Mouse (Mus musculus): ENCODE measurements at regions not wholly inside any gene's neighbourhood (a gene's known extent, or its start where the extent isn't known, plus 50 kb on each side); places are given as distances from the start of the nearest gene placed in this dataset.

- H3K4me3 ChIP-seq (ENCODE audit: insufficient read depth in 1 of 2, low read depth in 1 of 2, low read length in 2 of 2, poor library complexity in 1 of 2, severe bottlenecking in 1 of 2), result no peak overlapping the region
These were observed 133.1 kb upstream of the Gm12830 start for GRCm38 (mm10) chr4:114688356-114688972.

GRCm38 (mm10) chr4:114688973-114689371 is 132.6 kb upstream of the Gm12830 start:
- no peaks in the 10 kb centered on the region for H3K9me3 ChIP-seq (ENCODE audit: control insufficient read depth, insufficient read depth, low read depth, low read length)
- DNase-seq (ENCODE audit: low read depth, low spot score), result peak; percentile 73
- in situ Hi-C loops (cut with MboI; ENCODE audit: low sequenced_read_pairs in 2 of 2, unreplicated experiment in 2 of 2), result no loop called here
- no peak overlapping the region for H3K4me3 ChIP-seq (ENCODE audit: insufficient read depth in 1 of 2, low read depth in 1 of 2, low read length in 2 of 2, poor library complexity in 1 of 2, severe bottlenecking in 1 of 2)
- no peak overlapping the region for H3K9ac ChIP-seq (ENCODE audit: insufficient read depth, low read depth, low read length, poor library complexity, severe bottlenecking)
- H3K27ac ChIP-seq (ENCODE audit: insufficient read depth, low read depth, low read length, poor library complexity, severe bottlenecking), result no peak overlapping the region
- H3K36me3 ChIP-seq (ENCODE audit: control insufficient read depth, insufficient read depth, low read length, poor library complexity, severe bottlenecking), result no peaks in the 10 kb centered on the region
- H3K4me1 ChIP-seq (ENCODE audit: control insufficient read depth in 2 of 2, insufficient read depth in 2 of 2, low read length in 2 of 2, poor library complexity in 1 of 2), result no peaks in the 10 kb centered on the region
- TF ChIP-seq HCFC1 (IDR thresholded peaks at IDR 0.05; ENCODE audit: borderline replicate concordance, insufficient read depth, low read length), result no peak
- no peak for TF ChIP-seq ZC3H11A (IDR thresholded peaks at IDR 0.05; ENCODE audit: borderline replicate concordance, low read depth, low read length)
- no peak for TF ChIP-seq MAFK (IDR thresholded peaks at IDR 0.05; ENCODE audit: insufficient read depth, low read depth, low read length)
- TF ChIP-seq ZNF384 (IDR thresholded peaks at IDR 0.05; ENCODE audit: low read depth, low read length), result no peak
- no peak for TF ChIP-seq CHD2 (IDR thresholded peaks at IDR 0.05; ENCODE audit: low read depth, low read length)

More at GRCm38 (mm10) chr4:114688356-114688972, 133.1 kb upstream of the Gm12830 start:
- no peaks in the 10 kb centered on the region for H3K4me1 ChIP-seq (ENCODE audit: control insufficient read depth in 2 of 2, insufficient read depth in 2 of 2, low read length in 2 of 2, poor library complexity in 1 of 2)
- H3K9me3 ChIP-seq (ENCODE audit: control insufficient read depth, insufficient read depth, low read depth, low read length), result no peaks in the 10 kb centered on the region
- in situ Hi-C loops (cut with MboI; ENCODE audit: low sequenced_read_pairs in 2 of 2, unreplicated experiment in 2 of 2), result no loop called here
- no peak overlapping the region for H3K27ac ChIP-seq (ENCODE audit: insufficient read depth, low read depth, low read length, poor library complexity, severe bottlenecking)
- H3K36me3 ChIP-seq (ENCODE audit: control insufficient read depth, insufficient read depth, low read length, poor library complexity, severe bottlenecking), result no peaks in the 10 kb centered on the region
- no peak for TF ChIP-seq ZC3H11A (IDR thresholded peaks at IDR 0.05; ENCODE audit: borderline replicate concordance, low read depth, low read length)
- TF ChIP-seq CHD2 (IDR thresholded peaks at IDR 0.05; ENCODE audit: low read depth, low read length), result no peak
- TF ChIP-seq ZNF384 (IDR thresholded peaks at IDR 0.05; ENCODE audit: low read depth, low read length), result no peak
- TF ChIP-seq MAFK (IDR thresholded peaks at IDR 0.05; ENCODE audit: insufficient read depth, low read depth, low read length), result no peak
- TF ChIP-seq HCFC1 (IDR thresholded peaks at IDR 0.05; ENCODE audit: borderline replicate concordance, insufficient read depth, low read length), result no peak
- no peak for DNase-seq (ENCODE audit: low read depth, low spot score)
- H3K9ac ChIP-seq (ENCODE audit: insufficient read depth, low read depth, low read length, poor library complexity, severe bottlenecking), result no peak overlapping the region

- no peak overlapping the region for H3K9ac ChIP-seq (ENCODE audit: insufficient read depth, low read depth, low read length, poor library complexity, severe bottlenecking)
- no peak overlapping the region for H3K4me3 ChIP-seq (ENCODE audit: insufficient read depth in 1 of 2, low read depth in 1 of 2, low read length in 2 of 2, poor library complexity in 1 of 2, severe bottlenecking in 1 of 2)
- no peak for DNase-seq (ENCODE audit: low read depth, low spot score)
- no peak overlapping the region for H3K27ac ChIP-seq (ENCODE audit: insufficient read depth, low read depth, low read length, poor library complexity, severe bottlenecking)
- TF ChIP-seq ZC3H11A (IDR thresholded peaks at IDR 0.05; ENCODE audit: borderline replicate concordance, low read depth, low read length) (no peak), ZNF384 (IDR thresholded peaks at IDR 0.05; ENCODE audit: low read depth, low read length) (no peak), HCFC1 (IDR thresholded peaks at IDR 0.05; ENCODE audit: borderline replicate concordance, insufficient read depth, low read length) (no peak), CHD2 (IDR thresholded peaks at IDR 0.05; ENCODE audit: low read depth, low read length) (no peak), MAFK (IDR thresholded peaks at IDR 0.05; ENCODE audit: insufficient read depth, low read depth, low read length) (no peak)
- H3K36me3 ChIP-seq (ENCODE audit: control insufficient read depth, insufficient read depth, low read length, poor library complexity, severe bottlenecking), result no peaks in the 10 kb centered on the region
- in situ Hi-C loops (cut with MboI; ENCODE audit: low sequenced_read_pairs in 2 of 2, unreplicated experiment in 2 of 2), result no loop called here
- H3K9me3 ChIP-seq (ENCODE audit: control insufficient read depth, insufficient read depth, low read depth, low read length), result no peaks in the 10 kb centered on the region
- no peaks in the 10 kb centered on the region for H3K4me1 ChIP-seq (ENCODE audit: control insufficient read depth in 2 of 2, insufficient read depth in 2 of 2, low read length in 2 of 2, poor library complexity in 1 of 2)
These were observed 115.9 kb upstream of the Gm12830 start for GRCm38 (mm10) chr4:114705586-114705985.

- no peaks in the 10 kb centered on the region for H3K9me3 ChIP-seq (ENCODE audit: control insufficient read depth, insufficient read depth, low read depth, low read length)
- in situ Hi-C loops (cut with MboI; ENCODE audit: low sequenced_read_pairs in 2 of 2, unreplicated experiment in 2 of 2), result no loop called here
- H3K9ac ChIP-seq (ENCODE audit: insufficient read depth, low read depth, low read length, poor library complexity, severe bottlenecking), result no peak overlapping the region
- no peak overlapping the region for H3K27ac ChIP-seq (ENCODE audit: insufficient read depth, low read depth, low read length, poor library complexity, severe bottlenecking)
- TF ChIP-seq HCFC1 (IDR thresholded peaks at IDR 0.05; ENCODE audit: borderline replicate concordance, insufficient read depth, low read length), result no peak
- TF ChIP-seq ZC3H11A (IDR thresholded peaks at IDR 0.05; ENCODE audit: borderline replicate concordance, low read depth, low read length), result no peak
- TF ChIP-seq ZNF384 (IDR thresholded peaks at IDR 0.05; ENCODE audit: low read depth, low read length), result no peak
- TF ChIP-seq CHD2 (IDR thresholded peaks at IDR 0.05; ENCODE audit: low read depth, low read length), result no peak
- TF ChIP-seq MAFK (IDR thresholded peaks at IDR 0.05; ENCODE audit: insufficient read depth, low read depth, low read length), result peak; percentile 99
- no peak overlapping the region for H3K4me3 ChIP-seq (ENCODE audit: insufficient read depth in 1 of 2, low read depth in 1 of 2, low read length in 2 of 2, poor library complexity in 1 of 2, severe bottlenecking in 1 of 2)
- no peak for DNase-seq (ENCODE audit: low read depth, low spot score)
- H3K36me3 ChIP-seq (ENCODE audit: control insufficient read depth, insufficient read depth, low read length, poor library complexity, severe bottlenecking), result no peaks in the 10 kb centered on the region
- H3K4me1 ChIP-seq (ENCODE audit: control insufficient read depth in 2 of 2, insufficient read depth in 2 of 2, low read length in 2 of 2, poor library complexity in 1 of 2), result no peaks in the 10 kb centered on the region
These were observed 111.2 kb upstream of the Gm12830 start for GRCm38 (mm10) chr4:114710182-114710909.

Data from ES-E14 (cell line).